Mouse (Mus musculus): ENCODE measurements around the gene Dbndd2. TPM values are rescaled to one million over a fixed set of nuclear protein-coding genes. Genes with fewer than 3 reads are reported as not detected.

Gene Dbndd2
- polyA plus RNA-seq, 1 experiment from 2014 or later: 23.8 TPM

DNA sequence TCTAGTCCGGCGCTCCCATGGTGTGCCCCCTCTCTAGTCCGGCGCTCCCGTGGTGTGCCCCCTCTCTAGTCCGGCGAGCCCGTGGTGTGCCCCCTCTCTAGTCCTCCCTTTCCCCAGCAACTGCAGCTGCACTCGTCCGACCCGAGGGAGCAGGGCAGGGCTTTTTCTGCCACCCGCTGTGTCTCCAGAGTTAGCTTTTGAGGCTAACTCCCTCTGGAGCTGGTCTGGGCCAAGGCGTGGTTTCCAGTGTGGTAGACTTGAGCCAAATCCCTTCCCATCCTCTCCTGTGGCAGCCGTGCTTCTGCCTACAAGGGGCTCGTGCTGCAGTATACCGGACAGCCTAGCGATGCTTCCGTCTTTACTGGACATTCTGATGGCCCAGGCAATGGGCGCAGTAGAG, 21.9 kb downstream of the Dbndd2 start:
- peaks cover 24% of the 10 kb centered on the region for H3K36me3 ChIP-seq (ENCODE audit: control insufficient read depth, insufficient read depth, low read length)
- no peaks in the 10 kb centered on the region for H3K4me1 ChIP-seq (ENCODE audit: control insufficient read depth, insufficient read depth, low read depth, low read length)
- ATAC-seq: no peak
- H3K27ac ChIP-seq (ENCODE audit: low read depth, low read length): no peak overlapping the region
- H3K27me3 ChIP-seq (replicated peaks; ENCODE audit: control insufficient read depth, insufficient read depth, low read length): no peaks in the 10 kb centered on the region
- no peak overlapping the region for H3K9ac ChIP-seq (ENCODE audit: low read depth, low read length)
- 90% methylated on average over 19 of the region's 19 CpGs for WGBS
- no peak overlapping the region for H3K4me3 ChIP-seq (ENCODE audit: low read length)
- peaks cover 7% of the 10 kb centered on the region for H3K9me3 ChIP-seq (ENCODE audit: control insufficient read depth, low read length)
- H3K4me2 ChIP-seq (ENCODE audit: low read length): no peak overlapping the region

DNA sequence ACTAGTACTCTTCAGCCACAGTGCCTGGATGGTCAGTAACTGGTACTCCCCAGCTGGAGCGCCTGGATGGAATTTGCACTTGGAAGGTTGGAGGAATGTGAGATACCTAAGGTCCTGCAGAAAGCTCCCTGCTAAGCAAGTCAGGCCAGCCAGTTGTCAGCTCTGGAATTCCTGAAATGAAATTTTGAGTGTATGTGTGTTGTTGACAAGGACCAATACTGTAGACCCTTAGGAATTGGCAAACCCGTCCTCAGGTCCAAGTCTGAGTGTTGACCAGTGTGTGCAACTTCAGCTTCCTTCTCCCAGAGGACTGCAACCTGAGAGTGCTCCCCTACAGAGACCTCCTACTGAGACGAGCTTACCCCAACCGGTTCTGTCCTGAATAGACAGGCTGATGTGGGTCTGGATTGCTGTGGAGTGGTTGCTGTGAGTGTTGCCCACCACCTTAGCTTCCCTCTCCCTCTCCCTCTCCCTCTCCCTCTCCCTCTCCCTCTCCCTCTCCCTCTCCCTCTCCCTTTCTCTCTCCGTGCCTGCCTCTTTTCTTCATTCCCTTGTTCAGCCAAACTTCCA, 24.8 kb downstream of the Dbndd2 start:
- Histone ChIP-seq H3K27me3 (replicated peaks; ENCODE audit: control insufficient read depth, insufficient read depth, low read length) (no peaks in the 10 kb centered on the region), H3K27ac (ENCODE audit: low read depth, low read length) (no peak overlapping the region), H3K4me1 (ENCODE audit: control insufficient read depth, insufficient read depth, low read depth, low read length) (no peaks in the 10 kb centered on the region), H3K4me3 (ENCODE audit: low read length) (no peak overlapping the region), H3K4me2 (ENCODE audit: low read length) (no peak overlapping the region), H3K9me3 (ENCODE audit: control insufficient read depth, low read length) (no peaks in the 10 kb centered on the region), H3K9ac (ENCODE audit: low read depth, low read length) (no peak overlapping the region), H3K36me3 (ENCODE audit: control insufficient read depth, insufficient read depth, low read length) (no peaks in the 10 kb centered on the region; the same call in 1 of the 2 replicates)
- 48% methylated on average over 5 of the region's 5 CpGs for WGBS
- no peak for ATAC-seq

DNA sequence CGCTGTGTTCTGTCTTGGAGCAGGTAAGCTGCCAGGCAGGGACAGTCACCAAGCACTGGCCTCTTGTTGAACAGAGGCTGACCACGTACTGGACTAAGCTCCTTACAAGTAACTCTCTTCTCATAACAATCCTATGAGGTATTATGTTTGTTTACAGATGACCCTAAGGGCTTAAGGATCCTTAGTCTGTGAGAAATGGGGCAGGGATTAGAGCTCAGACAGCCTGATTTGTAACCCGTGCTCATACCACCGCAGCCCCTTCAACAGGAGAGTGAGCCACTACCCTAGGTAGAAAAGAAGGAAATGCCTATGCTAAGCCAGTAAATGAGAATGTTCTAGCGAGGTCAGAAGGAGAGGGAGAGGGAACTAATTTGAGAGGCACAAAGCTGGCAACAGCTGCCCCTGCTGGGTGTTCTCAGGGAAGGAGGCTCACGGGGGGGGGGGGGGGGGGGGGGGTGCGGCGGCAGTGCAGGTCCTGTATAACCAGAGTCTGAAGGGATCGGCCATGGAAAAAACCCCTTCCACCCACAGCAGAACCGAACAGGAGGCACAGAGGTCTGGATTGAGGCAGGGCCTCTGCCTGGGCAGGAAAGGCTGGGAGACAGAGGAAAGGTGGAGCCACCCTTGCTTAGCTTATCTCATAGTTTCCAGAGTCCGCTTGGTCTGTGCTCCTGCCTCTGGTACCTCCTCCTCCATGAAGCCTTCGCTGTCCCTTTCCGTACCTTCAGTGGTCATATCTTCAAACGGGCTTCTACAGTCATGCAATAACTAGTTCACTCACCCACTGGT, 26.4 kb downstream of the Dbndd2 start:
- H3K27me3 ChIP-seq (replicated peaks; ENCODE audit: control insufficient read depth, insufficient read depth, low read length): no peaks in the 10 kb centered on the region
- ATAC-seq: no peak
- H3K4me1 ChIP-seq (ENCODE audit: control insufficient read depth, insufficient read depth, low read depth, low read length): no peaks in the 10 kb centered on the region
- no peaks in the 10 kb centered on the region for H3K9me3 ChIP-seq (ENCODE audit: control insufficient read depth, low read length)
- no peak overlapping the region for H3K4me3 ChIP-seq (ENCODE audit: low read length)
- no peaks in the 10 kb centered on the region for H3K36me3 ChIP-seq (ENCODE audit: control insufficient read depth, insufficient read depth, low read length)
- H3K27ac ChIP-seq (ENCODE audit: low read depth, low read length): no peak overlapping the region
- H3K4me2 ChIP-seq (ENCODE audit: low read length): no peak overlapping the region
- H3K9ac ChIP-seq (ENCODE audit: low read depth, low read length): no peak overlapping the region
- 70% methylated on average over 12 of the region's 14 CpGs for WGBS

DNA sequence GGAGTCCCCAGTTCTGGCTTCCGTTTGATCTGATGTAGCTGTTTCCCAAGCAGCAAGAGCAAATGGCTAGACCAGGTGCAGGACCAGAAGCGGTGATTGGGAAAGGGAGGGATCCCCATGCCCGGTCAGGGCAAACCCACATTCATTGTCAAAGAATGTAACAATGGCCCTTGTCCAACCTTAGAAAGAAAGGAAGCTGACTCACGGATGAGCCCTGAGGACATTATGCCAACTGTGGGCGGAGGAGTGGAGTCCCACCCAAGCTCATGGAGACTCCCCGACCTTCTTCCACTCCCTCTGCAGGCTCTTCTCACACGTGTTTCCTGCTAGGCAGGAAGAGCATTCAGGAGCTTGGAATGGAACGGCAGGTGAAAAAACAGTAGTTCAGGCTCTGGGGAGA, 27.5 kb downstream of the Dbndd2 start:
- no peak overlapping the region for H3K27ac ChIP-seq (ENCODE audit: low read depth, low read length)
- WGBS: 77% methylated on average over 8 of the region's 8 CpGs
- H3K36me3 ChIP-seq (ENCODE audit: control insufficient read depth, insufficient read depth, low read length): no peaks in the 10 kb centered on the region
- no peaks in the 10 kb centered on the region for H3K27me3 ChIP-seq (replicated peaks; ENCODE audit: control insufficient read depth, insufficient read depth, low read length)
- no peak overlapping the region for H3K4me2 ChIP-seq (ENCODE audit: low read length)
- H3K4me1 ChIP-seq (ENCODE audit: control insufficient read depth, insufficient read depth, low read depth, low read length): no peaks in the 10 kb centered on the region
- no peak overlapping the region for H3K4me3 ChIP-seq (ENCODE audit: low read length)
- no peaks in the 10 kb centered on the region for H3K9me3 ChIP-seq (ENCODE audit: control insufficient read depth, low read length)
- no peak for ATAC-seq
- H3K9ac ChIP-seq (ENCODE audit: low read depth, low read length): no peak overlapping the region

DNA sequence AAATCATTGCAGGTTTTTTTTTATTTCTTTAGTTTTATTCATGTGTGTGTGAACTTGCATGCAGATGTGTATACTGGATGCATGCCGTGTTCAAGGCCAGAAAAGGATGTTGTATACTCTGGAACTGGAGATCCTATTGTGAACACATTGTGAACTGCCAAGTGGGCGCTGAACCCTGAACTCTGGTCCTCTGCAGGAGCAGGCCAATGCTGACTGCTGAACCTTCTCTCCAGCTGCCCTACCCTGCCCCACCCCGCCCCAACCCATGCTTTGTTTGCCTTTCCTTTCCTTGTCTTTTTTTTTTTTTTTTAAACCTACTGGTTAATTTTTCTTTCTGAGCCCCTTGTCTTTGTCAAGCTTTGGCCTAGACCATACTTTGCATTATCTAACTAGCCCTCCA, 29.0 kb downstream of the Dbndd2 start:
- no peak overlapping the region for H3K27ac ChIP-seq (ENCODE audit: low read depth, low read length)
- no peaks in the 10 kb centered on the region for H3K4me1 ChIP-seq (ENCODE audit: control insufficient read depth, insufficient read depth, low read depth, low read length)
- ATAC-seq: no peak
- no peaks in the 10 kb centered on the region for H3K27me3 ChIP-seq (replicated peaks; ENCODE audit: control insufficient read depth, insufficient read depth, low read length)
- no peak overlapping the region for H3K9ac ChIP-seq (ENCODE audit: low read depth, low read length)
- H3K9me3 ChIP-seq (ENCODE audit: control insufficient read depth, low read length): no peaks in the 10 kb centered on the region
- H3K36me3 ChIP-seq (ENCODE audit: control insufficient read depth, insufficient read depth, low read length): no peaks in the 10 kb centered on the region
- H3K4me3 ChIP-seq (ENCODE audit: low read length): no peak overlapping the region
- no peak overlapping the region for H3K4me2 ChIP-seq (ENCODE audit: low read length)
- WGBS: 71% methylated on average over 3 of the region's 3 CpGs

DNA sequence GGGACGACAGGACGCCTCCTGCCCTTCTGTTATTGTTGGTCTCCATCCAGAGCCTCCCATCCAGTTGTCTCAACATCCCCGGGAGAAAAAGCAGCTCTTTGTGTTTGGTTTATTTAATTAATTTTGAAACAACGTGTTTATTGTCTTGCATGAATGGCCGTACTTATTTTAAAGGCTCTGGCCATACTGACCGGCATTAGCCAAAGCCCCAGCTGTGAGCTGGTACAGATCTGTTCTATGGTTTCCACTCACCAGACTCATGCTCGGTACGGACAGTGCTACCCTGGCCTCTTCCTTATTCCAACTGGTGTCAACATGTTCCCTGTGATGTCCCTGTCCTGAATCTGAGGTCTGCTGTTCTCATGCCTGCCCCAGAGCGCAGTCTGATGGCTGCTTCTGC, 30.0 kb downstream of the Dbndd2 start:
- Histone ChIP-seq H3K27ac (ENCODE audit: low read depth, low read length) (no peak overlapping the region), H3K9ac (ENCODE audit: low read depth, low read length) (no peak overlapping the region), H3K4me3 (ENCODE audit: low read length) (no peak overlapping the region), H3K9me3 (ENCODE audit: control insufficient read depth, low read length) (no peaks in the 10 kb centered on the region), H3K4me1 (ENCODE audit: control insufficient read depth, insufficient read depth, low read depth, low read length) (no peaks in the 10 kb centered on the region), H3K4me2 (ENCODE audit: low read length) (no peak overlapping the region), H3K36me3 (ENCODE audit: control insufficient read depth, insufficient read depth, low read length) (no peaks in the 10 kb centered on the region), H3K27me3 (replicated peaks; ENCODE audit: control insufficient read depth, insufficient read depth, low read length) (no peaks in the 10 kb centered on the region)
- no peak for ATAC-seq
- WGBS: 73% methylated on average over 9 of the region's 9 CpGs

DNA sequence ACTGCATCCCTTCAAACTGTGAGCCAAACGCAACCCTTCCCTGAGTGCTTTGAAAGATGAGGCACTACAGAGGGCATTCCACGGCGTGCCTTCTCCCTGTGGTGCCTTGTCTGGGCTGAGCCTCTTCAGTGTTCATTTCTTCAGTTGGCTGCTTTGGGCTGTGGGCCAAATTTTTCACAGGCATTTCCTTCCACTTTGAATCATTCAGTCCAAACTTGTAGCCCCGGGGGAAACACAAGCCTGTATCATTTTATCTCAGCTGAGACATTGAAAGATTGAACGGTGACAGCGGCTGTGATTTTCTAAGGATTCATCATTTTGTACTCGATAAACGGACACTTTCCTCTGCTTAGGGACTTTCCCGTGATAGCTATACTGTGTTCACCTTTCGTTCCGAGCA, 30.7 kb downstream of the Dbndd2 start:
- H3K9me3 ChIP-seq (ENCODE audit: control insufficient read depth, low read length): no peaks in the 10 kb centered on the region
- no peak overlapping the region for H3K4me3 ChIP-seq (ENCODE audit: low read length)
- no peak overlapping the region for H3K9ac ChIP-seq (ENCODE audit: low read depth, low read length)
- H3K36me3 ChIP-seq (ENCODE audit: control insufficient read depth, insufficient read depth, low read length): no peaks in the 10 kb centered on the region
- no peak for ATAC-seq
- H3K4me1 ChIP-seq (ENCODE audit: control insufficient read depth, insufficient read depth, low read depth, low read length): no peaks in the 10 kb centered on the region
- WGBS: 82% methylated on average over 11 of the region's 11 CpGs
- H3K4me2 ChIP-seq (ENCODE audit: low read length): no peak overlapping the region
- no peak overlapping the region for H3K27ac ChIP-seq (ENCODE audit: low read depth, low read length)
- H3K27me3 ChIP-seq (replicated peaks; ENCODE audit: control insufficient read depth, insufficient read depth, low read length): no peaks in the 10 kb centered on the region

DNA sequence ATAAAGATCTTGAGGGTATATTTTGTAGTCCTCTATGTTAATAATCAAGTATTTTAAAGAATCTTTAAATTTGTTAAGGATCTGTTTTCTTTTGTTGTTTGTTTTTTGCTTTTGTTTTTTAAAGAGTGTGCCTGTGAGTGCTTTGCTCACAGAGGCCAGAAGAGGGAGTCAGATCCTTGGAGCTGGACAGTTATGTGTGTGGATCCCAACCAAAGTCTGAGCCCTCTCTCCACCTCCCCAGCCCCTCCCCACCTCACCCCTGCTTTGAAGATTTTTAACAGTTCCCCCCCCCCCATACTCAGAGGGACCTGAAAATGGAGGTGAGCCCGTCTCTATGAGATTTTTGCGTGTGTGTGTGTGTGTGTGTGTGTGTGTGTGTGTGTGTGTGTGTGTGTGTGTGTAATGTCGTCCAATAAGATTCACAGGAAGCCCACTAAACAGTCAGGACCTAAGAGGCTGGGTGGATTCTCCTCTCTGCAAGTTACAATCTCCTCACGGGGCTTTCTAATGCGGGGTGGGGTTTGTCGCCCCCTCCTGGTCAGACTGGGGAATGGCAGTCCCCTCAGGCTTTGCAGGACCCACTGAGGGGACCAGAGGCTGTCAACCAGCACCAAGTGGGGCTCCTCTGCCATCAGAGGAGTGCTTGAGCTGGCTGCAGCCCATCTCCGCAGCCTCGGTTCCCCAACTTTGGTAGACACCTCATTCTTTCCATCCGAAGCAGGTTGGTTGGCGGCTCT, 31.7 kb downstream of the Dbndd2 start:
- no peak overlapping the region for H3K4me2 ChIP-seq (ENCODE audit: low read length)
- no peak overlapping the region for H3K27ac ChIP-seq (ENCODE audit: low read depth, low read length)
- no peaks in the 10 kb centered on the region for H3K9me3 ChIP-seq (ENCODE audit: control insufficient read depth, low read length)
- H3K9ac ChIP-seq (ENCODE audit: low read depth, low read length): no peak overlapping the region
- 30% methylated on average over 10 of the region's 10 CpGs for WGBS
- no peak overlapping the region for H3K4me3 ChIP-seq (ENCODE audit: low read length)
- H3K4me1 ChIP-seq (ENCODE audit: control insufficient read depth, insufficient read depth, low read depth, low read length): no peaks in the 10 kb centered on the region
- H3K36me3 ChIP-seq (ENCODE audit: control insufficient read depth, insufficient read depth, low read length): no peaks in the 10 kb centered on the region
- no peaks in the 10 kb centered on the region for H3K27me3 ChIP-seq (replicated peaks; ENCODE audit: control insufficient read depth, insufficient read depth, low read length)
- no peak for ATAC-seq
